Mouse (Mus musculus) kidney, postnatal 10 days (tissue): ENCODE measurements at regions not wholly inside any gene's neighbourhood (a gene's known extent, or its start where the extent isn't known, plus 50 kb on each side); places are given as distances from the start of the nearest gene placed in this dataset.

ENCODE experiments used
- DNase-seq: peaks from one replicate; pipeline ENCODE4 v3.0.0; 2021; ENCODE audit warnings: mixed read lengths

GRCm38 (mm10) chr13:72023666-72024065 is 60.1 kb upstream of the Irx1 start:
- DNase-seq: no peak

- DNase-seq: no peak
These were observed 80.5 kb upstream of the Irx1 start for GRCm38 (mm10) chr13:72043930-72044470.

DNA sequence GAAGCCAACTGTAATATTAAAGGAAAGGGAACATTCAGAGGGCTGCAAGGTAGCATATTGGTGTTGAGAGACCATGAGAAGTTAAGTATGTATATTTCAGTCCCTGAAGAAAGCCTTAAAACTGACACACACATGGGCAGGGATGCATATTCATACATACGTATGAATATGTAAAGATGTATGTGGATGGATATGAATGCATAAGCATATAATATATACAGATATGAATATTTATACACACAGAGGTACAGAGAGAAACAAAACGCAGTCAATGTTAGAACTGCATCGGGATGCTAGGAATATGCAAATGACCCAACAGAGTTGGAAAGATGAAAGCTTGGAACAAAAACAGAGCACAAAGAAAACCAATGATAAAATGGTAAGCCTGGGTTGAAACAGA is 92.9 kb upstream of the Irx1 start:
- DNase-seq: no peak

DNA sequence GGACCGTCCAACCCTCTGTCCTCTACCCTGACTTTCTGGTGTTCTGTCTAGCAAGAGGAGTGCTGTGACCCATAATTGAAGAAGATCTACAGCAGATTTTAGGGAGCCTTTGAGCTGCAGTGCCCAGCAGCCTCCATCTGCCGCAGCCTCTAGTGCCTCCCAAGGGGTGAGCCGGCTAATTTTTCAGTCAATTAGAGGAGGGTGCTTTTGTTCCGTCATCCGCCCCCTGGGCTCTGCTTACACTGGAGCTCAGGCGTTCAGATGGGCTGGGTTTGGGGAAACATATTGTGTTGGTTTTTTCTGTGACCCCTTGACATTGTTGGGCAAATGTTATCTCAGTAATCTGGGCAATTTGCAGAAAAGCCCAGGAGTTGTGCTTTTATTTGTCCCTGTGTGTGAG is 98.1 kb upstream of the Irx1 start:
- no peak for DNase-seq

DNA sequence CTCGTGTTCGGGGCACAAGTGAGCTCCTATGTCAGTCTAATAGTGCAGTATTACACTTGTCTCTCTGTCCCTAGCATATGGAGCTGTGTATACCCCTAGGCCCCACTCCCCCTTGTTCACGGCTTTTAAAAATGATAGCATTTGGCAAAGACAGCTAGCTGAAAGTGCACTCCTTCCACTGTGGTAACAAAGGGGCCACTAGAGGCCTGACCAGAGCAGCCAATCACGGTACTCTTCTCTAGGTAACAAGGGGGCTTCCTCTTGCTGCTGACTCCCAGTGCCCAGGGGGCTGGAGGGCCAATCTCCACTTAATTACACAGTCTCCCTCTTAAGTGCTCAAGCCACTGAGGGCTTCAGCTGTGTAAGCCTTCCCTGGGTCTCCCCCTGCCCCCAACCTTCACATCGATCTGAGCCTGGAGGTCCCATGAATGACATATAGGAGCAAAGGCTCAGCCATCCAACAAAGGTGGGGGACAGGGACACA is 99.8 kb upstream of the Irx1 start:
- DNase-seq: no peak

DNA sequence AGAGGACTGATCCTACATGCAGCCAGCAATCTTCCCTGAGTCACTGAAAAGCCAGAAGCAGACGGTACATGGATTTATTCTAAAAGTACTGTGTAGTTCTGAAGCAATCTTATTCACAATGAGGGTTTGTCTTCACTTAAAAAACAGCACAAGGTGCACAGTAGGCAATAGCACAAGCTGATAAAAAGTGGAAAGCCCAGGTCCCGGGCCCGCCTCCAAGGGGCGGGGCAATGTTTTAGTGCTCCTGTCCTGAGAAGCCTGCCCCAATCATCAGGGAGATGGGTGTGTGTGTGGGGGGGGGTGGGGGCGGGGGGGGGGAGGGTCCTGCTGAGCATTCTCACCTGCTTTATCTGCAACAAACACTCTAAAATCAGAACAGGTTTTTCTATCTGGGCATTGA is 133.1 kb upstream of the Irx1 start:
- no peak for DNase-seq

- DNase-seq: no peak
These were observed 133.7 kb upstream of the Irx1 start for GRCm38 (mm10) chr13:72097268-72097667.

GRCm38 (mm10) chr13:72097811-72098210 is 134.3 kb upstream of the Irx1 start:
- no peak for DNase-seq

GRCm38 (mm10) chr13:72100741-72101140 is 137.2 kb upstream of the Irx1 start:
- no peak for DNase-seq

DNA sequence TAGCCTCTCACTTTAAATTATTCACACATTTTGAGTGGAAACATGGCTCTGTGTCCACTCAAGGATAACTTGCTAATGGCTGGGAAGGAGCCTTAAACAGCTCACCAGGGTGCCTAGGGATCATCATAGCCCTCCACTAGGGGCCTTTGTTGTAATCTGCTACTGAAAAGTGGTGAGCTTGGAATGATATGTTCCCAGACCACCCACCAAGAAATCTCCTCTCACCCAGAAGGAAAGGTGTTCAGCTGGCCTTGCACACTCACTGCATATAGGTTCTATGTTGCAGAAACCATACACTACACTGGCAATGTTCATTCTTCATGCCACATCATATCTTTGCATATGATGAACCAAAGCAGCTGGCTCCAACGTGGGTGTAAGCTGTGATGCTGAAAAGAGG is 145.1 kb upstream of the Irx1 start:
- no peak for DNase-seq

- no peak for DNase-seq
These were observed 150.4 kb upstream of the Irx1 start for GRCm38 (mm10) chr13:72113942-72114341.

DNA sequence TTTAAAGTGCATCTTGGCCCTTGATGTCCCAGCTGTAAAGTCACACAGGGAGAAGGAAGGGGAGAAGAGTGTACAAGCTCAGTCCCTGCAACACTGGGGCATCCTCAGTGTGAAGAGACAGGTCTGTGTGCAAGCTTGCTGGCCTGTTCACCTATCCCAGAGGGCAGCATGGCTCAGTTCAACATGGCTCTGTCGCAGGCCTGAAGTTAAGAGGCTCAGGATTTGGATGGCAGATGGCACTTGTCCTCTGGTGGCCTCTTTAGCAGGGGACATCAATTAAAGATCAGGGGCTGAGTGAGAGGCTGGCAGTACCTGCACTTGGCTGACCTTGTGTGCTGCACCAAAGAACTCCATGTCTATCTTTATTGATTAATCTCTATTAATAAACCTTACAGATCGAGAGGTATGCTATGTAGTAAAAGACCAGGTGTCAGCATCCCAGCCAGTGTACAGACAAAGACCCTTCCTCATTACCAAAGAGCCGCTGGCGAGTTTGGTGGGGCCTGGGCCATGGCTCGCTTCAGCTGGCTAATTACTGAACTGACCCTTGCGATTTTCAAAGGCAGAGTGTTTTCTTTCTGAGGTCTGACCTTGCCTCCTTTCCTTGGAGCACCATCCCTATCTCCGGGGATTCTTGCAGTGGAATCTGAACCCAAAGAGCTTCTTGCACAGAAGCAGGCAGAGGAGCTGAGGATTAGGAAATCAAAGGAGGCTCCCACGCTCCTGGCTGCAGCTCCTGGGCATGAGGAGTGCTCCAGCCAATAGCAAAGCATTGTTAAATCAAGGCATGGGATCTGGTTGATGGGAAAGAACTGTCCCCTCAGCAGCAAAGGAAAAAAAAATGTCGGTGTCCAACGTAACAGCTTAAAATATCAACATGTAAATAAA is 151.5 kb upstream of the Irx1 start:
- DNase-seq: no peak

- no peak for DNase-seq
These were observed 156.9 kb upstream of the Irx1 start for GRCm38 (mm10) chr13:72120467-72120866.

DNA sequence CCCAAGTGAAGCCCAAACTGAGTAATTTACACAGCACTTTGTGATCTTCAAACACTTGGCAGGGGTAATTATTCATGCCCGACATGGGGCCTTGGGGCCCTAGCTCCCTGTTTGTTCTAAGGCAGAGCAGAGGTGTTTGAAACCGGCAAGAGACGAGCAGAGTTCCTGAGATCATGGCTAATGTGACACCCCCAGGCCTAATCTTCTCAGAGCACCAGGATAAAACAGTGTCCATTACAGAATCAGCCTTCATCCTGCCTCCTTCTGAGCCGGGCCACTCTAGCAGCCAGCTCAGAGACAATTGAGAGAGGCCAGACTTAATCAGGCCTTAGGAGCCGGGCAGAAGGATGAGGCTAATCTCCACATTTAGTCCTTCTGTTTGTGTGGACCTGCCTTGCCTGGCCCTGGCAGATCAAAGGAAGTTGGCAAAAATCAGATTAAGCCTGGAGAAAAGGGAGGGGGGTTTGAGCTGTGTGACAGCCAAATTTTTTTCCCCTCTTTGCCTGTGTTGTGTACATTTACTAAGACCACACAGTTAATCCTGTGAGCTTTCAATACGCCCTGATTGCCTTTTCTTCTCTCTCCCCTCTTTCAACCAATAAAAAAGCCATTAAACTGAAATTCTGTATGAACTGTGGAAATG is 157.5 kb upstream of the Irx1 start:
- no peak for DNase-seq

DNA sequence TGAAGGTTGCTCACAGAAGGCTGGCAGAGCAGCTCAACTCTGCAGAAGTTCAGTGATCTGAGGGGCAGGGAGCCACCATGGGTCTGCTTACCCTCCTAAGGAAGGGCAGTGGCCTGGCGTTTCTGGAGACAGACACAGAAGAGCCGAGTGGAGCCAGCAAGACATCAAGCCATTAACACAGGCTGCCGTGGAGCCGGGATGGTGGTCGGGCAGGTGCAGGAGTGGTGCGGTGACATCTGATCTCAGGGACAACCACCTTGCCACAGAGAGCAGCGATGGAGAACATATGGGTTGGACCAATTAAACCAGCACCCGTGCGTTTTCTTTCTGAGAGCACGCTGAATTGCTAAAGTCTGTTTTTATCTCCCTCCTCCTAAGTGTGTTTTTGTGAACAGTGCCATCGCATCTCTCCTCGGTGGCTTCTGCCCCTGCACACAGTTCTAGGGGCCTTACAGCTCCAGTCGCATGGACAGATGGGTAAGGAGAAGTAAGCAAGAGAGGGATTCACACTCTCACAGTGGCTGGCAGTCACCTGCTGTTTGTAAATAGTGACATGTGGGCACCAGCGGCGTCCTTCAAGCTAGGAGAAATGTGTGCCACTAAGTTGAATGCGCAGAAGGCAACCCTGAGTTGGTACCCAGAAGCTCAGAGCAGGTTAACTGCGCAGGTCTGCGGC is 158.2 kb upstream of the Irx1 start:
- no peak for DNase-seq

GRCm38 (mm10) chr13:72122230-72122627 is 158.7 kb upstream of the Irx1 start:
- no peak for DNase-seq

DNA sequence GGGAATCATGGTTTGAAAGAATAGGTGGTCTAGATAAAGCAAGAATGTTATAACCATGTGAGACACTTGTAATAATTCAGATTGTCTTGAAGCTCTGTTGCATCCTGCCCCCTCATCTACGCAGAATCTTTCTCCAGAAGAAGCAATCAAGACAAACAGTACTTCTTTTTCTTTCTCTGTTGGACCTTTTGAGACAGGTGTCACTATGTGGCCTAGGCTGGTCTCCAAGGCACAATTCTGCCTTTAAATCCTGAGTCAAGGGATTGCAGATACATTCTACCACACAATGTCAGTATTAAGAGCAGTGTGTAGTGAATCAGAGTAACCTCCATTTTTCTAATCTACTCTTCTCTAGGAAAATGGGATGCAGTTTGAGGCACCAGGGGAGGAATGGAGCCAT is 164.8 kb upstream of the Irx1 start:
- no peak for DNase-seq

- DNase-seq: no peak
These were observed 167.8 kb upstream of the Irx1 start for GRCm38 (mm10) chr13:72131341-72131740.

GRCm38 (mm10) chr13:72134101-72134768 is 170.7 kb upstream of the Irx1 start:
- DNase-seq: no peak

DNA sequence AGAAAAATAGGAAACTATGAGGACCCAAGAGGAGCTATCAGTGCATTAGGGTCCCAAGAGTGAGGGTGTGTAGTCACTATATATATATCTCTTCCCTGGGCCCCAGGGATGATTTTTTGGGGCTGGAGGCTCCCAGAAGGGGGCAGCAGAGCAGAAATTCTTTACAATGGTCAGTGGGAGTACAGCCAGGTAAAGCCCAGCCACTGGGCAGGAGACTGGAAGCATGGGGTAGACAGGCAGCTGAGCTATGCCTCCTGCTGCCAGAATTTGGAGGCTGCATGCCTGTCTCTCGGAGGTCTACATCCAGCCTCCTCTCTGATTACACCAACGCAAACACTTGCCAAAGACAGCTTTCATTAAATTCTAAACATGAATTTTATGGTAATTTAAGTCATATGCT is 202.7 kb upstream of the Irx1 start:
- DNase-seq: no peak

GRCm38 (mm10) chr13:72167434-72167833 is 203.9 kb upstream of the Irx1 start:
- no peak for DNase-seq

GRCm38 (mm10) chr13:72183636-72184035 is 220.1 kb upstream of the Irx1 start:
- DNase-seq: no peak
